In genomic region chr9:60742516-60742915, GRCm38 (mm10) we compare ENCODE assay signal across 7 mouse cellular contexts. TPM values are rescaled to one million over a fixed set of nuclear protein-coding genes. Genes with fewer than 3 reads are reported as not detected.
DNase-seq lines count a peak whose midpoint lies in the region; ATAC-seq and TF ChIP-seq lines count a peak whose summit lies in the region.

No protein-coding gene starts in this region.

- peak; percentile 32 for TF ChIP-seq CTCF in layer of hippocampus, adult 2 months (conservative IDR thresholded peaks at IDR 0.05)

- H3K4me3 ChIP-seq in layer of hippocampus, adult 2 months: no peak overlapping the region
- no peak overlapping the region for H3K4me3 ChIP-seq in forebrain, embryonic 10.5 days

- H3K27me3 ChIP-seq in forebrain, embryonic 10.5 days (ENCODE audit: poor library complexity, severe bottlenecking): no peaks in the 10 kb centered on the region

- intact Hi-C loops in heart, postnatal 36 days (cut with DNase I): loop anchor here (10.0 kb wide), 1 partner anchor 498 kb away; no protein-coding TSS in a partner anchor

- peaks cover 5% of the 10 kb centered on the region; the same call in 1 of the 2 replicates for H3K4me1 ChIP-seq in forebrain, embryonic 10.5 days

- peaks cover 4% of the 10 kb centered on the region; the same call in 1 of the 2 replicates for H3K9me3 ChIP-seq in forebrain, embryonic 10.5 days

- 81% methylated on average over 9 of the region's 9 CpGs for WGBS in forebrain, embryonic 10.5 days

- H3K36me3 ChIP-seq in forebrain, embryonic 10.5 days (replicated peaks): no peaks in the 10 kb centered on the region

- DNase-seq in layer of hippocampus, adult 2 months (ENCODE audit: low spot score in 2 of 2): peak in 1 of 2 experiments; percentile 37
- no peak for DNase-seq in layer of hippocampus, adult 8-10 months (ENCODE audit: low spot score in 2 of 2)
- DNase-seq in cerebellum, postnatal 14 days: peak; percentile 82 to 84
- peak; percentile 53 to 60 for DNase-seq in heart, postnatal 36 days
- DNase-seq in right cerebral cortex, postnatal 25 days: peak; percentile 28
- DNase-seq in forebrain, embryonic 10.5 days (ENCODE audit: extremely low spot score, low spot score): no peak

- peak overlapping the region; percentile 82 for H3K27ac ChIP-seq in layer of hippocampus, adult 2 months
- no peak overlapping the region for H3K27ac ChIP-seq in forebrain, embryonic 10.5 days

- no peak for ATAC-seq in erythroid progenitor cell, adult 5-6 weeks (replicated peaks; ENCODE audit: low FRiP score, poor library complexity, severe bottlenecking)

RNA-seq across cellular contexts. Expression of gene Larp6, which starts 29.7 kb away (rescaled TPM):
- total RNA-seq in layer of hippocampus, adult 2 months (2021): 10 to 100 TPM; 37.9 to 39.2 TPM
- total RNA-seq in layer of hippocampus, adult 8-10 months (2022): 10 to 100 TPM; 37.2 to 41.6 (median 39.2) TPM
- total RNA-seq in heart, postnatal 36 days (2021): 1 to 10 TPM; 1.7 to 2.3 TPM
- 0.74 and 0.82 TPM in 2 replicates for polyA plus RNA-seq in forebrain, embryonic 10.5 days (2016; fragmentation: Nextera tagmentation; extraction: Ambion mirVana)
- total RNA-seq in erythroid progenitor cell, adult 5-6 weeks (2015; ENCODE audit: low replicate concordance): 1.3 TPM in 1 of 2 replicates, not detected in the other
- not detected in 2 replicates for total RNA-seq in erythroid progenitor cell, adult 5-6 weeks (2017; ENCODE audit: low replicate concordance)

RNA-seq across cellular contexts. Expression of gene Uaca, which starts 51.8 kb away (rescaled TPM):
- total RNA-seq in layer of hippocampus, adult 2 months (2021): 1 to 10 TPM; 6.8 to 6.9 TPM
- total RNA-seq in layer of hippocampus, adult 8-10 months (2022): 1 to 10 TPM; 6.3 to 9.2 (median 7.9) TPM
- 10 to 100 TPM; 49.7 to 51.1 TPM for total RNA-seq in heart, postnatal 36 days (2021)
- polyA plus RNA-seq in forebrain, embryonic 10.5 days (2016; fragmentation: Nextera tagmentation; extraction: Ambion mirVana): 32.5 and 33.1 TPM in 2 replicates
- 2.1 TPM in 1 of 2 replicates, not detected in the other for total RNA-seq in erythroid progenitor cell, adult 5-6 weeks (2015; ENCODE audit: low replicate concordance)
- total RNA-seq in erythroid progenitor cell, adult 5-6 weeks (2017; ENCODE audit: low replicate concordance): 0.64 and 0.76 TPM in 2 replicates

RNA-seq across cellular contexts. Expression of gene Lrrc49, which starts 54.6 kb away (rescaled TPM):
- total RNA-seq in layer of hippocampus, adult 2 months (2021): 10 to 100 TPM; 54.7 to 59.3 TPM
- 10 to 100 TPM; 54.6 to 70.3 (median 63.6) TPM for total RNA-seq in layer of hippocampus, adult 8-10 months (2022)
- 1 to 10 TPM; 3.7 to 4.2 TPM for total RNA-seq in heart, postnatal 36 days (2021)
- 29.7 and 31.7 TPM in 2 replicates for polyA plus RNA-seq in forebrain, embryonic 10.5 days (2016; fragmentation: Nextera tagmentation; extraction: Ambion mirVana)
- total RNA-seq in erythroid progenitor cell, adult 5-6 weeks (2015; ENCODE audit: low replicate concordance): 9.6 TPM in 1 of 2 replicates, not detected in the other
- not detected in 2 replicates for total RNA-seq in erythroid progenitor cell, adult 5-6 weeks (2017; ENCODE audit: low replicate concordance)

Comparison
In these comparisons a context has a peak if more than half of its experiments do, and no peak if none do; other contexts are left out.
1. DNase-seq: peak in cerebellum, postnatal 14 days (2 of 2), heart, postnatal 36 days (2 of 2) and right cerebral cortex, postnatal 25 days (single experiment); none in layer of hippocampus, adult 8-10 months (0 of 2) and forebrain, embryonic 10.5 days (single experiment).
2. RNA of gene Larp6, which starts 29.7 kb away (total RNA-seq): 37.2 to 41.6 TPM in layer of hippocampus, adult 8-10 months and 37.9 to 39.2 TPM in layer of hippocampus, adult 2 months; 1.7 to 2.3 TPM in heart, postnatal 36 days and 1.3 TPM in erythroid progenitor cell, adult 5-6 weeks; every median in the first group is over 10 times any median in the second.
3. RNA of gene Uaca, which starts 51.8 kb away (total RNA-seq): 49.7 to 51.1 TPM in heart, postnatal 36 days; 6.3 to 9.2 TPM in layer of hippocampus, adult 8-10 months, 6.8 to 6.9 TPM in layer of hippocampus, adult 2 months and 0.64 to 2.1 TPM in erythroid progenitor cell, adult 5-6 weeks; every median in the first group is over 4 times any median in the second.
4. RNA of gene Lrrc49, which starts 54.6 kb away (total RNA-seq): 54.6 to 70.3 TPM in layer of hippocampus, adult 8-10 months and 54.7 to 59.3 TPM in layer of hippocampus, adult 2 months; 9.6 TPM in erythroid progenitor cell, adult 5-6 weeks and 3.7 to 4.2 TPM in heart, postnatal 36 days; every median in the first group is over 4 times any median in the second.